Mouse (Mus musculus): ENCODE results near the gene Parvb. TPM values are rescaled to one million over a fixed set of nuclear protein-coding genes. Genes with fewer than 3 reads are reported as not detected.

Parvb gene
- polyA plus RNA-seq, 1 experiment from 2014 or later: 2.8 TPM

DNA sequence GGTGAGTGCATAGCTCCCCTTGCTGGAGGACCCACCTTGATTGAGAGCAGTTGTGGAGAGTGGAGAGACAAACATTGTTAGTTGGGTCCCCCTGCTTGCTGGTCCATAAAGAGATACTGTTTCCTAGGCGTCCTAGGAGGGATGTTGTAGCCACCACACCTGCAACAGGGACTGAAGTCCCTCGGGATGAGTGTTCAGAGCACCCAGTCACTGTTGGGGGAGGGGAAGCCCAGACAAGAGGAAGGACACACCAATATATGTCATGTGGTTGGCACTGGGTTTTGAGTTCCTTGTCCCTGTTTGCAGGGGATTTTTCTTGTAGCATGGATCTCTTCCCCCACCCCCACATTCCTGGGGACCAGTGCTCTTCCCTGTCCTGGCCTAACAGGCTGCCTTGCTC, 109.1 kb downstream of the Parvb start:
- H3K9ac ChIP-seq (ENCODE audit: low read depth, low read length): no peak overlapping the region
- no peaks in the 10 kb centered on the region for H3K36me3 ChIP-seq (ENCODE audit: control insufficient read depth, insufficient read depth)
- 49% methylated on average over 2 of the region's 2 CpGs for WGBS
- H3K4me3 ChIP-seq (ENCODE audit: low read depth, low read length): no peak overlapping the region
- no peak overlapping the region for H3K27ac ChIP-seq (ENCODE audit: low read depth, low read length)
- H3K27me3 ChIP-seq (replicated peaks; ENCODE audit: control insufficient read depth, insufficient read depth, low read length): no peaks in the 10 kb centered on the region
- no peak for ATAC-seq
- H3K9me3 ChIP-seq (ENCODE audit: control insufficient read depth): no peaks in the 10 kb centered on the region
- H3K4me1 ChIP-seq (replicated peaks; ENCODE audit: control insufficient read depth, insufficient read depth, low read length): no peaks in the 10 kb centered on the region
- H3K4me2 ChIP-seq (replicated peaks; ENCODE audit: low read depth): no peak overlapping the region
- TF ChIP-seq CTCF (IDR thresholded peaks at IDR 0.05; ENCODE audit: low read depth): no peak

DNA sequence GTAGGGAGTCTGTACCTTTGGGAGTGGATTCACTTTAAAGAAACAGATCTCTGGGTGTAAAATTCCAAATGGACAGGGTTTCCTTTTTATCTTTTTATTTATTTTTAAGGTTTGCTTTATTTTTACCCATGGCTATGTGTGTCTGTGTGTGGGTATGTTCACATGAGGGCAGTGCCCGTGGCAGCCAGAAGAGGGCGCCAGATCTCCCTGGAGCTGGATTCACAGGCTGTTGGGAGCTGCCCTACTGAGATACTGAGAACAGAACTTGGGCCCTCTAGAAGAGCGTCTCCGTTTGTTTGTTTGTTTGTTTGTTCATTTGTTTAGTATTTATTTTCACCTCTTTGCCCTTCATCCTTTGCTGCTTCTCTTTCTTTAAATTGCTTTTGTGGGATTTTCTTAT, 116.9 kb downstream of the Parvb start:
- H3K9me3 ChIP-seq (ENCODE audit: control insufficient read depth): no peaks in the 10 kb centered on the region
- H3K27me3 ChIP-seq (replicated peaks; ENCODE audit: control insufficient read depth, insufficient read depth, low read length): no peaks in the 10 kb centered on the region
- no peaks in the 10 kb centered on the region for H3K4me1 ChIP-seq (replicated peaks; ENCODE audit: control insufficient read depth, insufficient read depth, low read length)
- ATAC-seq: no peak
- H3K36me3 ChIP-seq (ENCODE audit: control insufficient read depth, insufficient read depth): no peaks in the 10 kb centered on the region
- no peak overlapping the region for H3K4me3 ChIP-seq (ENCODE audit: low read depth, low read length)
- H3K27ac ChIP-seq (ENCODE audit: low read depth, low read length): no peak overlapping the region
- H3K4me2 ChIP-seq (replicated peaks; ENCODE audit: low read depth): no peak overlapping the region
- no peak overlapping the region for H3K9ac ChIP-seq (ENCODE audit: low read depth, low read length)
- TF ChIP-seq CTCF (IDR thresholded peaks at IDR 0.05; ENCODE audit: low read depth): peak; percentile 46
- 91% methylated on average over 4 of the region's 4 CpGs for WGBS

DNA sequence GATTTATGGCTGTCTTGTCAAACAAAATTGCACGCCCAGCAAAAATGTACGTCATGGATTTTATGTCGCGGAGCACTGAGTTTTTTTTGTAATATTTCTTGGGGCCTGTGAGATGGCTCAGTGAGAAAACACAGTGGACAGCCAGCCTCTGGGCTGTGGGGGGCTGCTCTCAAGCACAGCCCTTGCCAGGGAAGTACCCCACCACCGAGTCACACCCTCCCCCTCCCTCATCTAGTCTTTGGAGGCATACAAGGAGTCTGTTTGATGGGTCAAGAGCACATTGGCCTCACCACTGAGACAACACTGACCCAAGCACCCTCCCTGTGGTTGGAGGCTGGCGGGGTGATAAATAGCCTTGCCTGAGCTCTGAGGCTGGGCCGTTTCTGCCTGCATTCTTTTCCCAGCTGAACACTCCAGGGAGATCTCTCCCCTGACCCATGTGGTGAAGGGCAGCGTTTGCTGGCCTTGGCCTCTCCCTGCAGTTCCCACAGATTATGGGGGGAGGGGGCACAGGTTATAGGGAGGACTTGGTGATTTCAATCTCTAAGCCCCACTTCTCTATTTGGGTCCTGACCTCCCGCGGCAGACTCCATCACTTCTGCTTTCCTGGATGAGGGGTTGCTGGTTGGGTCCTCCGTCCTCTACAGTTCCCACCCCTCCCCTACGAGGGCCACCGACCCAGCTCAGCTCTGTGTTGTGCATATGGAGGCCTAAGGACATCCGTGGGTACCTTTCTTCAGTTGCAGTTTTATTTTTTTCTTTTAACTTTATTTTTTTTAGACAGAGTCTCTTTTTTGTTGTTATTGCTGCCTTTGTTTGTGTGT, 118.3 kb downstream of the Parvb start:
- Histone ChIP-seq H3K4me1 (replicated peaks; ENCODE audit: control insufficient read depth, insufficient read depth, low read length) (no peaks in the 10 kb centered on the region), H3K9me3 (ENCODE audit: control insufficient read depth) (no peaks in the 10 kb centered on the region), H3K9ac (ENCODE audit: low read depth, low read length) (no peak overlapping the region), H3K4me2 (replicated peaks; ENCODE audit: low read depth) (no peak overlapping the region), H3K27ac (ENCODE audit: low read depth, low read length) (no peak overlapping the region), H3K27me3 (replicated peaks; ENCODE audit: control insufficient read depth, insufficient read depth, low read length) (no peaks in the 10 kb centered on the region), H3K36me3 (ENCODE audit: control insufficient read depth, insufficient read depth) (no peaks in the 10 kb centered on the region), H3K4me3 (ENCODE audit: low read depth, low read length) (no peak overlapping the region)
- no peak for ATAC-seq
- WGBS: 50% methylated on average over 14 of the region's 14 CpGs
- no peak for TF ChIP-seq CTCF (IDR thresholded peaks at IDR 0.05; ENCODE audit: low read depth)

DNA sequence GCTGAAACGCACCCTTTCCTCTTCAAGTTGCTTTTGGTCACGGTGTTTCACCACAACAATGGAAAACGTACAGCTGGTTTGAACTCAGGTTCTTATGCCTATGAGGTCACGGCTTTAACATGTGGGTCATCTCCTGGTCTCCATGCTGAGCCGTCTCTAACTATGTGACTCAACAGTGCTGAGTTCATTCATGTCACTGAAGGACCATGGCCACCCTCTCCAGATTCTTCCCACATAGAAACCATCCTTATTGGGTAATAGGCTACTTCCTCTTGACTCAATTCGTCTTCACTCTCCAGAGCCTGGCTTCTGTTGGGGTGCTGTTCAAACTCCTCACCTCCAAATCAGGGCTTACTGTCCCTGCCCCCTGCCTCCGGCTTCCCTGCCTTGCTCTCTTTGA, 119.5 kb downstream of the Parvb start:
- WGBS: 85% methylated on average over 7 of the region's 7 CpGs
- no peak for TF ChIP-seq CTCF (IDR thresholded peaks at IDR 0.05; ENCODE audit: low read depth)
- no peak for ATAC-seq

DNA sequence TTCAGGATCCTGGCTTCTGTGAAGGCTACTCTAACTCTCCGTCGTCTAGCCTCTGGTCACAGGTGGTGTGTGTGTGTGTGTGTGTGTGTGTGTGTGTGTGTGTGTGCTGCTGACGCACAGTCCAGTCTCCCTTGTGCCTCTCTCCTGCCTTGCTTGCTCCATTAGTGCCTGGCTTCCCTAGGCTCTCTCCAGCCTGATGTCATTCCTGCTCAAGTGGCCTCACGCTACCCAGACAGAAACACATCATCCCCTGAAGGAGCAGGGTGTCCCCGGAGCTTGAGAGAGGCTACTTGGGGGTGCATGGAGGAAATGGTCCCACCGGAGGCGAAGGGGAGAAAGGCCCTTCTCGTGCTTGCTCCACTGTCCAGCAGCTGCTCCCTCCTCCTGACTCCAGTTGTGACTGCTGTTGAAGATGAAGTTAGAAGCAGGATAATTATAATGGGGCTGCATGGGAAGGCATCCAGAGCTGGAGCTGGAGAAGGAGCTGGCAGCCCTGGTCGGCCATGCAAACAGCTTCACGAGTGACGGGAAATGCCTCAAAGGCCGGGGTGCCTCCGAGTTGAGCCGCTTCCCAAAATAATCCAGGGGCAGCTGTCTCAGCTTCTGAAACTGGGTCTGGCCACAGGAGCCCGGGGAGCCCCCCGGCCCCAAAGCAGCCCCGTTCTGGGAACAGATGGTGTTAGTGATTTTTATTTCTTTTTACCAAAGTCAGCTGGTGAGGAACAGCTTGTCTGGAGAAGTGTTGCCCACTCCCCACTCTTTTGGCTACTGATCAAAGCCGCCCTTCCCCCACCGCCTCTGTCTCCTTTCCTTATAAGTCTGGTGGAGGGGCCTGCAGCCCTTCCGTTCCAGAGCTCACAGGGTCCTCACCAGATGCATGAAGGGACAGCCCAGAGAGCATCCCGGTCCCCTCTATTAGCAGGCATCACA, 120.3 kb downstream of the Parvb start:
- no peak for TF ChIP-seq CTCF (IDR thresholded peaks at IDR 0.05; ENCODE audit: low read depth)
- Histone ChIP-seq H3K27ac (ENCODE audit: low read depth, low read length) (no peak overlapping the region), H3K36me3 (ENCODE audit: control insufficient read depth, insufficient read depth) (no peaks in the 10 kb centered on the region), H3K27me3 (replicated peaks; ENCODE audit: control insufficient read depth, insufficient read depth, low read length) (no peaks in the 10 kb centered on the region), H3K9me3 (ENCODE audit: control insufficient read depth) (no peaks in the 10 kb centered on the region), H3K9ac (ENCODE audit: low read depth, low read length) (no peak overlapping the region), H3K4me3 (ENCODE audit: low read depth, low read length) (no peak overlapping the region), H3K4me2 (replicated peaks; ENCODE audit: low read depth) (no peak overlapping the region), H3K4me1 (replicated peaks; ENCODE audit: control insufficient read depth, insufficient read depth, low read length) (no peaks in the 10 kb centered on the region)
- ATAC-seq: no peak
- WGBS: 65% methylated on average over 21 of the region's 21 CpGs

More for the DNA sequence above, 119.5 kb downstream of the Parvb start:
- Histone ChIP-seq H3K9me3 (ENCODE audit: control insufficient read depth) (no peaks in the 10 kb centered on the region), H3K4me2 (replicated peaks; ENCODE audit: low read depth) (no peak overlapping the region), H3K4me1 (replicated peaks; ENCODE audit: control insufficient read depth, insufficient read depth, low read length) (no peaks in the 10 kb centered on the region), H3K4me3 (ENCODE audit: low read depth, low read length) (no peak overlapping the region), H3K9ac (ENCODE audit: low read depth, low read length) (no peak overlapping the region), H3K27me3 (replicated peaks; ENCODE audit: control insufficient read depth, insufficient read depth, low read length) (no peaks in the 10 kb centered on the region), H3K27ac (ENCODE audit: low read depth, low read length) (no peak overlapping the region), H3K36me3 (ENCODE audit: control insufficient read depth, insufficient read depth) (no peaks in the 10 kb centered on the region)

DNA sequence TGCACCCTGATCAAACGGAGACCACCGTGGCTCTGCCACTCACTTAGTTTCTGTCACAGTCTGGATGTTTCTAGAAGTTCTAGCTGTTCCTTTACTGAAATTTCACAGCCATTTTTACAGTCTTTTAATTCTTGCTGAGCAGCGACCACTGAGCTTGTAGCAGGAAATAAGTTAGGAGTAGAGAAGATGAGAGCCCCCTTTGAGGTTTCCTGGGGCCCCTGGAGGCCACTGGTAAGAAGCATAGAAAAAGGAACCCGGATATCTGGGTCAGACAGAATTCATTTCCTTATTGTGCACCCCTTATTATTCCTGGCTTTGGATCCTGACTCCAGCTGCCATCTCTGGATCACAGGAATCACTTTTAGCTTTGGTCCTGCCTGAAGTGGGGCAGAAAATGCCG, 123.2 kb downstream of the Parvb start:
- 77% methylated on average over 5 of the region's 5 CpGs for WGBS
- Histone ChIP-seq H3K4me1 (replicated peaks; ENCODE audit: control insufficient read depth, insufficient read depth, low read length) (no peaks in the 10 kb centered on the region), H3K4me2 (replicated peaks; ENCODE audit: low read depth) (no peak overlapping the region), H3K27ac (ENCODE audit: low read depth, low read length) (no peak overlapping the region), H3K4me3 (ENCODE audit: low read depth, low read length) (no peak overlapping the region), H3K9ac (ENCODE audit: low read depth, low read length) (no peak overlapping the region), H3K36me3 (ENCODE audit: control insufficient read depth, insufficient read depth) (no peaks in the 10 kb centered on the region), H3K9me3 (ENCODE audit: control insufficient read depth) (no peaks in the 10 kb centered on the region), H3K27me3 (replicated peaks; ENCODE audit: control insufficient read depth, insufficient read depth, low read length) (no peaks in the 10 kb centered on the region)
- no peak for ATAC-seq
- no peak for TF ChIP-seq CTCF (IDR thresholded peaks at IDR 0.05; ENCODE audit: low read depth)

Measured in intestine, postnatal 0 days (tissue).